Mouse (Mus musculus) megakaryocyte-erythroid progenitor cell, adult 5-6 weeks (primary cell): ENCODE measurements around the gene Irs1. TPM values are rescaled to one million over a fixed set of nuclear protein-coding genes. Genes with fewer than 3 reads are reported as not detected.

Source experiments
- ATAC-seq: replicated peaks from 2 replicates; pipeline ENCODE4 v1.8.0; 2016; ENCODE audit warnings: mild to moderate bottlenecking, inconsistent platforms; ENCODE audit not compliant: severe bottlenecking, poor library complexity, low FRiP score, low TSS enrichment
- total RNA-seq, 2 experiments: library from RNA; stranded (forward) in 1 of 2; stranded (reverse) in 1 of 2; fragments of 200-1000, 215-1000 nt in 1 of 2; fragments of >200 nt in 1 of 2; fragmentation: Nextera tagmentation in 1 of 2; gene quantifications; 2 replicates each; pipeline ENCODE4 v1.2.3; 2014 to 2017

The Irs1 gene
- total RNA-seq (2014; fragmentation: Nextera tagmentation) (not detected in 2 replicates), total RNA-seq (2017) (not detected in 2 replicates)

- ATAC-seq = peak; percentile 57
Observed at GRCm38 (mm10) chr1:82291151-82291797, at the start of gene Irs1. Gene Irs1 (minus strand): TSS chr1:82291416.

GRCm38 (mm10) chr1:82334506-82334905, 43.3 kb upstream of the Irs1 start:
- no peak for ATAC-seq

- no peak for ATAC-seq
Observed at GRCm38 (mm10) chr1:82329954-82330247, 38.7 kb upstream of the Irs1 start.

GRCm38 (mm10) chr1:82329237-82329953, 38.2 kb upstream of the Irs1 start:
- no peak for ATAC-seq

GRCm38 (mm10) chr1:82328033-82328775, 37.0 kb upstream of the Irs1 start:
- no peak for ATAC-seq

- ATAC-seq = no peak
Observed at GRCm38 (mm10) chr1:82326120-82326519, 34.9 kb upstream of the Irs1 start.

GRCm38 (mm10) chr1:82324131-82324785, 33.0 kb upstream of the Irs1 start:
- ATAC-seq = no peak

- ATAC-seq = no peak
Observed at GRCm38 (mm10) chr1:82321441-82321840, 30.2 kb upstream of the Irs1 start.

- no peak for ATAC-seq
Observed at GRCm38 (mm10) chr1:82320864-82321263, 29.6 kb upstream of the Irs1 start.

- ATAC-seq = no peak
Observed at GRCm38 (mm10) chr1:82320456-82320855, 29.2 kb upstream of the Irs1 start.

GRCm38 (mm10) chr1:82316746-82317126, 25.5 kb upstream of the Irs1 start:
- ATAC-seq = peak; percentile 53

- peak; percentile 99 for ATAC-seq
Observed at GRCm38 (mm10) chr1:82316111-82316745, 25.0 kb upstream of the Irs1 start, which contains the start of gene Rhbdd1. Gene Rhbdd1 (plus strand): TSS chr1:82316452.

GRCm38 (mm10) chr1:82304483-82304882, 13.3 kb upstream of the Irs1 start:
- ATAC-seq = no peak

- no peak for ATAC-seq
Observed at GRCm38 (mm10) chr1:82298586-82298985, 7.4 kb upstream of the Irs1 start.

GRCm38 (mm10) chr1:82294102-82294501, 2.9 kb upstream of the Irs1 start:
- ATAC-seq = no peak

GRCm38 (mm10) chr1:82292771-82293170, 1.6 kb upstream of the Irs1 start:
- no peak for ATAC-seq

- ATAC-seq = no peak
Observed at GRCm38 (mm10) chr1:82291930-82292712, 905 bp upstream of the Irs1 start.

- ATAC-seq = no peak
Observed at GRCm38 (mm10) chr1:82290723-82291150, 479 bp downstream of the Irs1 start.
